Mouse (Mus musculus) duodenum, adult 2 months (tissue): ENCODE measurements around the gene Olfr340. TPM values are rescaled to one million over a fixed set of nuclear protein-coding genes. Genes with fewer than 3 reads are reported as not detected.

Experiments used
- polyA plus RNA-seq: library from polyadenylated mRNA; depleted of rRNA; stranded (reverse); fragments of >200 nt; gene quantifications from 2 replicates; pipeline ENCODE4 v1.2.3, GENCODE M21; 2012; ENCODE audit warnings: low replicate concordance; rRNA removed

Olfr340 gene
- not detected in 2 replicates for polyA plus RNA-seq

GRCm38 (mm10) chr2:36452287-36452686 is at the start of gene Olfr340:
Gene Olfr340 (plus strand): TSS chr2:36452587.

GRCm38 (mm10) chr2:36418647-36419046 is 33.7 kb upstream of the Olfr340 start, which contains the start of gene Olfr339:
Gene Olfr339 (plus strand): TSS chr2:36418947.

GRCm38 (mm10) chr2:36482368-36482767 is 30.0 kb downstream of the Olfr340 start, which contains the start of gene Olfr341:
Gene Olfr341 (minus strand): TSS chr2:36482468.

Other genes with a start within 250 kb of the Olfr340 start
- gene Ptgs1, start 222.2 kb upstream of the Olfr340 start, polyA plus RNA-seq: 20.0 and 32.3 TPM in 2 replicates
- gene Olfr338, start 79.1 kb upstream of the Olfr340 start, polyA plus RNA-seq: not detected in 2 replicates
- not detected in 2 replicates for gene Olfr339, start 33.6 kb upstream of the Olfr340 start, polyA plus RNA-seq
- gene Olfr341, start 29.9 kb downstream of the Olfr340 start, polyA plus RNA-seq: not detected in 2 replicates
- gene Olfr342, start 72.4 kb downstream of the Olfr340 start, polyA plus RNA-seq: not detected in 2 replicates
- gene Olfr344, start 114.1 kb downstream of the Olfr340 start, polyA plus RNA-seq: not detected in 2 replicates
- not detected in 2 replicates for gene Olfr345, start 187.5 kb downstream of the Olfr340 start, polyA plus RNA-seq
- not detected in 2 replicates for gene Olfr346, start 233.2 kb downstream of the Olfr340 start, polyA plus RNA-seq